In the genomic region with DNA sequence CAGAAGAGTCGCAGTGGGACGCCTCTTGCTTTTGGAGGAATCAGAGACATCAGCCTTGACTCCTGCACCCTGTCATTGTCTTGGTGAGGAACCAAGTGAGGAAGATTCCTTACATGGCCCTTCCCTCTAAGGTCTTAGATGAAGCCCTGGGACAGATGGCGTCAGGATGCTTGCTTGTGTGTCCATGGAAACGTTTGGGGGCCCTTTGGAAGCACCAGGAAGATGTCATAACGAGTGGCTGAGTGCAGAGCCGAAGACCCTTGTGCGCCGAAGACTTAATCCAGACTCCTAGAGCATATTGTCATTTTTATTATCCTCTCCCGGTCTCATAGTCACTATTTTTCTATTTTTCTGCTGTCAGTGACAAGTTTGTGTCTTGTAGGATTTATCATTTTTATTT, we compare ENCODE assay signal across 17 mouse cellular contexts.
"Had no signal": no experiment of that assay in that cellular context is flagged by ENCODE, and none has a peak within 500 bp of the region (broad histone marks: within the 10 kb centered on the region; RNA-seq: fewer than 3 reads in every experiment).

No protein-coding gene starts in this region.

- H3K9me3 ChIP-seq: midbrain, embryonic 10.5 days; midbrain, embryonic 12.5 days; neural tube, embryonic 13.5 days; neural tube, embryonic 15.5 days had no signal

- DNase-seq: lung, adult 18-20 months; lung, embryonic 14.5 days; lung, postnatal 10 days; lung, postnatal 4 days; midbrain, embryonic 14.5 days; right cerebral cortex, adult 18-20 months; right cerebral cortex, postnatal 25 days; right cerebral cortex, postnatal 4 days; spleen, adult 18-20 months; thymus, adult 18-20 months; thymus, postnatal 14 days; thymus, postnatal 36 days had no signal

- H3K27ac ChIP-seq: midbrain, embryonic 10.5 days; midbrain, embryonic 12.5 days; neural tube, embryonic 13.5 days; neural tube, embryonic 15.5 days had no signal

- H3K4me1 ChIP-seq: neural tube, embryonic 13.5 days; neural tube, embryonic 15.5 days had no signal

- H3K36me3 ChIP-seq: midbrain, embryonic 10.5 days; midbrain, embryonic 12.5 days; neural tube, embryonic 13.5 days; neural tube, embryonic 15.5 days had no signal

- H3K27me3 ChIP-seq: midbrain, embryonic 12.5 days; neural tube, embryonic 13.5 days; neural tube, embryonic 15.5 days had no signal

- H3K4me3 ChIP-seq: midbrain, embryonic 10.5 days; midbrain, embryonic 12.5 days; myocyte; neural tube, embryonic 13.5 days; neural tube, embryonic 15.5 days had no signal

- H3K4me2 ChIP-seq: lung, embryonic 14.5 days; midbrain, embryonic 12.5 days; neural tube, embryonic 13.5 days; neural tube, embryonic 15.5 days had no signal

- H3K9ac ChIP-seq: lung, embryonic 14.5 days; midbrain, embryonic 12.5 days; neural tube, embryonic 13.5 days; neural tube, embryonic 15.5 days had no signal
